Mouse (Mus musculus) fibroblast of lung, adult 2 months (primary cell): ENCODE results near the gene Elk4.

ENCODE experiments used
- DNase-seq: peaks from one replicate; pipeline ENCODE4 v3.0.0-alpha.2; 2011; ENCODE audit warnings: low read depth

Elk4 gene

DNA sequence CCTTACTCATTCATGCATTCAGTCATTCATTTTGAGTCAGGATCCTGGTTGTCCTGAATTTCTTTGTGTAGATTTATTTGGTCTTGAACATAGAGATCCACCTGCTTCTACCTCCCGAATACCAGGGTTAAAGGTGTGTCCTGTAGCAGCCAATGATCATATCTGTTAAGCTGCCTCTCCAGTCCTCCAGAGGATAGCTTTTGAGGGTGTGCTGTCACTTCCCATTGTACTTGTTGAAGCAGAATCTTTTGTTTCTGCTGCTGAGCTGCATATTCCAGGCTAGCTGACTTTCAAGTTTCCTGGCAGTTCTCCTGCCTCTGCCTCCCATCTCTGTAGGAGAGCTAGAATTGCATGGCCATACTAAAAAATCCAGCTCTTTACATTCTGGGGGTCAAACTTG is 9.3 kb downstream of the Elk4 start:
- DNase-seq = no peak

DNA sequence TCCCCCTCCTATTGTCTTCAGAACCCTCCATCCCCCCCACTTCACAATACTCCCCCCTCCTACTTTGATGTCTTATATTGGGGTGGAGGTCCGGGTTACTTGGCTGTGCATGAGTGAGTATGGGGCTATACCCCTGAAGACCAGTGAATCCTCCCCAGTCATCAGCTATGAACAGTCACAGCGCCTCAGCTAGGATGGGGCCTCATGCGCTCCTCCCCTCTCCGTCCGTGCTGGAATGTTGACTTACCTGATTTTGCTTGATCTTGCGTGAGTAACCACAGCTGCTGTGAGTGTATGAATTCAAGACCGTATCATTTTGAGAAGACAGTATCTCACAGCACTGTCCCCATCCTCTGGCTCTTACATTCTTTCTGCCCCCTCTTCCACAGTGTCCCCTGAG is 12.5 kb downstream of the Elk4 start:
- no peak for DNase-seq

DNA sequence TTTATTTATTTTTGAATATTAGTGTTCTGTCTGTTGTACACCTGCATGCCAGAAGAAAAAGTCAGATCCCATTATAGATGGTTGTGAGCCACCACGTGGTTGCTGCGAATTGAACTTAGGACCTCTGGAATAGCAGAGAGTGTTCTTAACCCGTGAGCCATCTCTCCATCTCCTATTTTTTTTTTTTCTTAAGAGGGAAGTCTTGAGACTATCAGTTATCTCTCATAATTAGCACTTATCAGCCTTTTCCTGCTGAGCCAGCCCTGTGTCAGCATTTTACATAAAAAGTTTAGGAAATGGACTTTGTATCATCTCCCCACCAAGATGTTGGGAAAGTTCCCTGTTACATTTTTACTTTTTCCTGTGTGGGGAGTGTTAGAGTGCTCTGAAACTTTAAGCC is 14.7 kb downstream of the Elk4 start:
- no peak for DNase-seq

DNA sequence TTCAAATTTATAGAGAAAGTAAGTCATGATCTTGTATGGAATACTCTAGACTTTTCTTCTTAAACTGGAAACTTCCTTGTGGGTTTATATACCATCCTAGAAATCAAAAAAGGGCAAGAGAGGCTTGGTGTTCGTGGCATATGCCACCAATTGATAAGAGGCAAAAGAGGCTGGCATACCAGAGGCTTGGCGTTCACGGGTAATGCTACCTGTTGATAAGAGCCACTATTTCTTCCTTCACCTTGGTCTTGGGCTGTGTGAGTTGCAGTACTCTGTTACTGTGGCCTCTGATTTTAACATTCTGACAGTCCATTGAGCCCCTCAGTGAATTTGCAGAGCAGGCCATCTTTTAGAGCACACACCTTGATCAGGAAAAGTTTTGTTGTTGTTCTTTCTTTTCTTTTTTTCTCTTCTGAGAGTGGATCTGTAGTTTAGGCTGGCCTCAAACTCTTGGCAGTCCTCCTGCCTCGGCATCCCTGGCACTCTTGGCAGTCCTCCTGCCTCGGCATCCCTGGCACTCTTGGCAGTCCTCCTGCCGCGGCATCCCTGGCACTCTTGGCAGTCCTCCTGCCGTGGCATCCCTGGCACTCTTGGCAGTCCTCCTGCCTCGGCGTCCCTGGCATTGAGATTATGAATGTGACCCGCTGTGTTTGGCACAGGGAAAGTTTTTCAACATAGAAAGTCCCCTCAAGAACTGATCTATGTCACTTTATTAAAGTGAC is 19.7 kb downstream of the Elk4 start:
- no peak for DNase-seq

DNA sequence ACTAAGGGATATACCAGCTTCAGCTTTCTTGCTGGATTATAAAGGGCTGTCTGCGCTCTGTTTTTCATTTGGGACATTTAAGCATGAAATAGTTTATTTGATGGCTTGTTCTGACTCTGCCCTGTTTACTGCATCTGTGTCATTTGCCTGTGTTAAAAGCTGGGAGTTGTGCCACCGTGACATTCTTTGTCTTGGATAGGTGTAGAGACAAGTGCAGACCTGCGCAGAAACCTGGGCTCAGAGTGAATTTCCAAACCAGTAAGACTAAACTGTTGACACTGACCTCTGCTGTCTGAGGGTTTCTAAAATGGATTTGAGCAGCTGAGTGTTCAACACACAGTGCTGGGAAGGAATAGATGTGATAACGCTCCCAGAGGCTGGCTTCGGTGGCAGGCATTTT is 20.6 kb downstream of the Elk4 start:
- DNase-seq = no peak

DNA sequence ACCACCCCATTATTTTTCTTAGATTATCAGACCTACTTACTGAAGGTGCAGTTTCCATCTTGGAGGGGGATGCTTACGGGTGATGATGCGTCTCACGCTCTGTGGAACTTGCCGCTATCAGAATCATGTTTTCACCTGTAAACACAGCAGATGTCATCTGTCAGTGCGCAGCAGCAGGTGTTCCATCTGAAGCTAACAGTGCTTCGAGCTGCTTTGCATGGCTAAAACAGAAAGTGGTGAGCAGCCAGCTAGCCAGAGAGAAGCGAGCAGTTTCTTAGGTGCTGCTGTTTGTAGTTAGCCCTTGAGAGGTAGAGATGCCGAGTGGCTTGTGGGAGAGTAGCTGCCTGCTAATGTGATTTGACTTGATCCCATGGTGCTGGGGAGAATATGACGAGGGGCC is 21.0 kb downstream of the Elk4 start:
- DNase-seq = no peak

DNA sequence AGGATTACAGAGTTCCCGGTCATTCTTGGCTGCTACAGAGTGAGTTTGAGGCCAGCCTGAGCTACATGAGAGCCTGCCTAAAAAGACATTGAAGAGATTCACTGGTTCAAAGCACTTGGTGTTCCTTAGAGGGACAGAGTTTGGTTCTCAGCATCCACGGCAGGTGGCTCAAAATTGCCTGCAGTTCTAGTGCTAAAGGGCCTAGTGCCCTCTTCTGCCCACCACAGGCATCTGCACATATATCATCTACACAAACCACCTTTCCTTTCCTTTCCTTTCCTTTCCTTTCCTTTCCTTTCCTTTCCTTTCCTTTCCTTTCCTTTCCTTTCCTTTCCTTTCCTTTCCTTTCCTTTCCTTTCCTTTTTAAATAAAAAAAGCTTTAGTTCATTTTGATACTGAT is 23.2 kb downstream of the Elk4 start:
- no peak for DNase-seq

DNA sequence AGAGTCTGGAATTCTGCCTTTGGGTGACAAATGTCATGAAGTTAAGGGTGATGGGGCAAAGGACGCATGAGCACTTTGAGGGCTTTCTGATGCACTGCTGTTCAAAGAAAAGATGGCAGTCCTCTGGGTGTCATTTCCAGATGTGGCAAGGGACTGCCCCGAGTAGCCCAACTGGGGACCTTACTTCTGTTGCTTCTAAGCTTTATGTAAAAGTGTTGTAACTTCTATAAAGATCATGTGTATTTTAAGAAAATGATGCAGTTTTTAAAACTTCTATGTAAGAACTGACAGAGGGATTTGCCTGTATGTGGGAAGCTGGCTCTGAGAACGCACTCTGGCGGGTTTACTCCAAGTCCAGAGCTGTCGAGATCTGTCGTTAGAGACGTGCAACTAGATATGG is 24.8 kb downstream of the Elk4 start:
- no peak for DNase-seq

DNA sequence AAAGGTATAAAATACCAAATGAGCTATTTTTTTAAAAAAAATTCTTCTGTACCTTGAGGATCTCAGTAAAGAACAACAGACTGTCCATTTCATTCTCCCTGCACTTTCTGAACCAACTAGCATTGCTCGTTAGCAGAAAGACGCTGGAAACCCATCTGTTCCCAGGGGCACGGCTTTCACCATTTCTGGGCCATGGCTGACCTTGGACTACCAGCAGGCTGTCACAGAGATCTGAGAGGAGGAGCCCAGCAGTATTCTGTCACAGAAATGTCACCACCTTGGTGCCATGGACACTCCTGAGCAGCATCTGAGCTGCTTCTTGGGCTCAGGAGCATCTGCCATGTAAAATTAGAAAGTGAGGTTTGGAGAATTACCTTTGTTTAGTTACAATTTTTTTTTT is 30.3 kb downstream of the Elk4 start:
- no peak for DNase-seq

DNA sequence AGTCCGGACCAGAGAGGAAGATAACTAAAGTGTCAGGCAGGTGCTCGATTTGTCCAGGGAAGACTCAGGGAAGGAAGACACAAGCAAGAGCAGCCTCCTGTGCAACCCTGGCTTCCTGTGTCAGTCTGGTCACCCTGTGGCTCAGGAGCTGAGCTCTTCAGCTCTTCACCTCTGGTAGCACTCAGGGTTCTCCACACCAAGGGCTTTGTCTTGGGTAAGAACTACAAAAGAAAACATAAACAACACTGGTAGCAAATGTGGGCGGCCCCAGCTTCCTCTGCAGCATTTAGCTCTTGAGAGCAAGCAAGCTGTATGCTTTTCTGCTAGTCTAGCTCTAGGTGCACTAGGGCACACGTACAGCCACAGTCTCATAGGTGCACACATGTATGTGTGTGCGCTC is 31.3 kb downstream of the Elk4 start:
- DNase-seq = no peak

DNA sequence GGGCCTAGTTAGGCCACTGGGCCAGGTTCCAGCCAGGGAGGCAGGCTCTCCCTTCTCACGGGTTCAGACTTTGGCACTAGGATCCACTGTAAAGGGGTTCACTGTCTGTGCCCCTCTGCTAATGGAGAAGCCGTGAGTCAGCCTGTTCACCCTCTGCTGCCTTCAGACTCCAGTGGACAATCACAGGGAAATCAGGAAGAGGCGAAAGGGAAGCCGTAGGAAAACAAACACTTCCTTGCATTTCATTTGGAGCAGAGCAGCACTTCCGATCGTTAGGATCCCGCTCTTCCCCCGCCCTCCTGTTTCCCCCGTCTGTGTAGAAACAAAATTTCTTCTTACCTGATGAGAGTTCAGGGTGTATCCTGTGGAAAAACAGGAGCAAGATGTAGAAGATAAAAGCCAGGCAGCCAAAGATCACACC is 32.8 kb downstream of the Elk4 start:
- DNase-seq = no peak

DNA sequence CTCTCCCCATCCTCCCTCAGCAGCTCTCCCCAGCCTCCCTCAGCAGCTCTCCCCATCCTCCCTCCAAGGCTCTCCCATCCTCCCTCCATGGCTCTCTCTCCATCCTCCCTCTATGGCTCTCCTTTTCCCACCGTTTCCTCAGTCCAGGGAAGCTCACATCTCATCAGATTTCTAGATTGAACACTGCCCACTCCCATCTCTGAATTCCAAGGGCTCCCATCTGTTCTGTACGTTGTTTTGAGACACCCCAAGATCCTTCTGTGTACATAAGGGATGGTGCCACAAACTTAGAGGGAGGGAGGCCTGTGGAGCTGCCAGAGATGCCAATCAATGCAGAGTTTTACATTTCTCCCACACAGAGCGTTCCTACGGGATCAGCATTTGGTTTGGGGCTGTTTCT is 36.4 kb downstream of the Elk4 start:
- no peak for DNase-seq

DNA sequence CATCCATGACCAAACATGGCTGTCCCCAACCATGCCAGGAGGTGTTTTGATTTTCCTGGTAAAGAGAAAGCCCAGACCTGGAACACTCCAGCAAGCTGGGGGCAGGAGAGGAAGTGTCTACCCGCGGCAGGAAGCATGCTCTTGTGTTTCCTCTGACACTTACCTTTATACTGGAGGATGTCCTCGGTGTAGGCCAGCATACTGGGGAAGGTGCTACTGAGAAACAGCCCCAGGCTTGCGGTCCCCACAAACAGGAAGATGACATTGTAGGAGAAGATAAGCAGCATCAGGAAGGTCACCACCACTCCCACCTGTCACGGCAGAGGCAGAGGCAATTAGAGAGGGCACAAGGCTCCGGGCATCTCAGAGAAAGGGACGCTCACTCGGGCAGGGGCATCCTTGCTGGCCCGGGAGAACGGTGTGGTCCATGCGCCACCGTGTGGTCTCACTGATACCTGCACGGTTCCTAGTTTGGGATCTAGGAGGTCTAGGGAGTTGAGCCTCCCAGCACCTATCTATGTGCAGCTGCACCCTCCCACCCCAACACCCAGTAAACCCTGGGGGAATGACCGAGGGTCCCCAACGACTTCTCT is 38.8 kb downstream of the Elk4 start:
- no peak for DNase-seq

DNA sequence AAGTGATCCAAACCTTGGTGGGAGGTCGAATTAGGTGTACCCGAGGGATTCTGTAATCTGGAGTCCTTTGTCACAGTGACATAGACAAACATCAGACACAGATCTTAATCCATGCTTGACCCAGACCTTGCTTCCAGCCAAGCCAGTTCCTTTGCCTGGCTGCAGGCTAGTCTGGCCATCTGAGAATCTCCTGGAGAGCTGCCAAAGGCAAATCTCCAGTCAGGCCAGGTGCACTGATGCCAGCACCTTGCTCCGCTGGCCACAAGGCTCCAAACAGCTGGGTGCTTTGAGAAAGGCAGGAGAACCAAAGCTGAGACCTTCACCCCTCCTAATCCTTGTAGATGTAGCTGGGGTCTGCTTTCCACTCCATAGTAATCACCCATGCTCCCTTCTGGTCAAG is 44.3 kb downstream of the Elk4 start:
- no peak for DNase-seq

DNA sequence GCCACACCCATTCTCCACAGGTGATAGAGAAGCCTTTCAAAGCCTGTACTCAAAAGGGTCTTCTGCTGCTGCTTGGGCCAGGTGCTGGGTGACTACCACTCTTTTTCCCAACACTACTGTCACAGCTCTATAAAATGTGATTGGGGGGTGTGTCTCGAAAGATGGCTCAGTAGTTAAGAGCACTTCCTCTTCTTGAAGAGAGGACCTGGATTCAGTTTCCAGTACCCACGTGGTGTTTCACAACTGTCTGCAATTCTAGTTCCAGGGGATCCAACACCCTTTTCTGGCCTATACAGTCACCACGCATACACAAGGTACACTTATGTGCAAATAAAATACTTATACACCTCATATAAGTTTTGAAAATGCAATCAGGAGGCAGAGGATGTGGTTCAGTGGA is 47.0 kb downstream of the Elk4 start:
- DNase-seq = no peak

DNA sequence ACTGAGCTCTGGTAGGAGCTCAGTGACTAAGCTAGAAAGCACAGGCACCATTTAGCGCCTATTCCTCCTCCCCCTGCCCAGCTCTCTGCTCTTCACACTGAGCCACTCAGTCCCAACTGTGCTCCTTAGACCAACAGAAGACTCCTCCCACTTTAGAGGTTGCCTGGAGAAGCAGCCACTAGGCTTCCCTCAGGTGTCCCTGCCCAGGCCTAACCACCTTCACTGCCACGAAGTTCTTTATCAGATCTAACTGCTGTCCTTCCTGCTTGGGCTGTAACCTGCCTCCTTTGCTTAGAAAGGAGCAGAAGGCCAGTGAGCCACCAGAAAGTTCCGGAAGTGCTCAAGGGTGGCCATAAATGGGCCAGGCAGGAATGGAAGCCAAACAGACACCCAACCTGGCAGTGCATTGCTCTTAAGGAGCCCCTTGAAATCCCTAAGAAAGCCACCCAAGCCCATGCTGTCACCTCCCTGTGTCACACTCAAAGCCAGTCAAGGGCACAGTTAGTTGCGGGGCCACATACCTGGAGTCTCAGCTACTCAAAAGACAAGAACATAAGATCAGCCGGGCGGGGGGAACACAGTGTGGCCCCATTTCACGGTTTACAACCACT is 47.8 kb downstream of the Elk4 start:
- DNase-seq = no peak

DNA sequence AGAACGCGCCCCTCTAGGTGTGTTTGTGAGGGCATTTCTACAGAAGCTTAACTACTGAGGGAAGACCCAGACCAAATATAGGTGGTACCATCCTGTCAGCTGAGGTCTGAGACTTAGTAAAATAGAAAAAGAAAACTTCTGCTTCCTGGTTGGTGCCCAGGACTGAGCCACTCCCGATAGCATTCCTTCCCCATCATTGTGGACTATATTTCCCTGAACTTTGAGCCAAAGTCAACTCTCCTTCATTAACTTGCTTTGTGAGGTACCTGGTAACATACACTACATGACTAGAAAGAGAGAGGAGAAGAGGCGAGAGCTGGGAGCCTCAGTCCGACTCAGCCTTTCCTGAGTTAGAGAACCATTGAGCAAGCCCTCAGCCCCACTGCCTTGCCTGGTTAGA is 51.2 kb downstream of the Elk4 start:
- no peak for DNase-seq

DNA sequence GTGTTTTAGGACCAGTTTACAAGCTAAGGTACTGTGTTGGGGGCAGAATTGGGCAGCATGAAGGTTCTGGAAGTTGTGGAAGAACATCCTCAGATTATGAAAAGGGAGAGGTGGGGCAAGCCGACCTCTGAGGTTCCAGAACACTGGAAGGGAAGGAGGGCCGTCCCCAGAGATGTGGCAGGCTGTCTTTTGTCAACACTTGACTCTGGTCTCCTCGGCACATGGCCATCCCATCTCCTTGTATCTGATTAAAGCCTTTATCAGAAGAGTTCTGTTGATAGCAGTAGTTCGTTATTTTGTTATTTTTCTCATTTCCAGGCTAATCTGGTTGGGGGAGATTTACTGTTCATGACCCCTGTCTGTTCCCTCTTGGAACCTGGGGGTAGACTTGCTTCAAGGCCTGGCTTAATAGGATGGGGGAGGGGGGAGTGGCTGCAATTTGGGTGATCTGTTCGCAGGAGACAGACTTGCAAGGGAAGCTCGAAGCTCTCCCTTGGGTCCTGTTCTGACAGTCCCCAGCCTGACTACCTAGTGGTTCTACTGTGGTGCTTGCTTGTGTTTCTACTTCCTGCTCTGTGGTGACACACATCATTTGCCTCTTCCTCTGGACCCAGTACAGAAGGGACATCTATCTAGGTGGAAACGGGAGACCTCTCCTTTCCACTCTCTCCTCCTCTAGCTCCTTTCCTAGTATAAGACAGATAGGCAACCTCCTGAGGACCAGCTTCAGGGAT is 52.8 kb downstream of the Elk4 start:
- no peak for DNase-seq

DNA sequence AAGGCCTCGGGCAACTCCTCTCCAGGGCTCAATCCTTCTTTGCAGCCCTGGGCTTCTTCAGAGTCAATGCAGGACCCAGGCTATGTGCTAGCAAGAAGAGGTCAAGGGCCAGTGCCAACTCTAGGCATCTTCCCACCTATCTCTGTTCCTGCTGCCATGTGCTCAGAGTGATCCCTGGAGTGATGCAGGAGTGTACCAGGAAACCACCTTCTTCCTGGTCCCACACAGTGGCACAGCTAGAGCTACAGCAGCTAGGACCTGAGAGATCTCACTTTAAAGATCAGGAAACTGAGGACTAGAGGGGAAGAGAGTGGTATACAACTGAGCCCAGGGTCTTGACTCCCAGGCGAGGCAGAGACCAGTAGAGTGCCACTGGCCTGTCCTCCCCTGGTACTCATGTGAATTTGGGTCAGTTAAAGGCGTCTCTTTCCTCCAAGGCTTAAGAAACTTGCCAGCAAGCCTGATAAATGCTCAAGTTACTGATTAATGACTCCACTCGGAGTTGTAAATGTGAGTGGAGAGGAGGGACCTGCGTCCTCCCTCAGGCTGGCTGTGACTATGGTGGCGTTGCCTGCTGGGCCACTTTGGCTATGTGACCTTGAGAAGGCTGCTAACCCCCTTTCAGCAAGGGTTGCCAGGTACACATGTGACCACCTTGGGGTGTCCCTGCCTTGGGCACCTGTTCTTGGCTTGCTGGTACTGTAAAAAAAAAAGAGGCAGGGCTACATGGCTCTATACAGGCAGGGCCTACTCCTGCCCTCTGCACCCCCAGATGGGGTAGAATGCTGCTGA is 54.5 kb downstream of the Elk4 start:
- DNase-seq = no peak

DNA sequence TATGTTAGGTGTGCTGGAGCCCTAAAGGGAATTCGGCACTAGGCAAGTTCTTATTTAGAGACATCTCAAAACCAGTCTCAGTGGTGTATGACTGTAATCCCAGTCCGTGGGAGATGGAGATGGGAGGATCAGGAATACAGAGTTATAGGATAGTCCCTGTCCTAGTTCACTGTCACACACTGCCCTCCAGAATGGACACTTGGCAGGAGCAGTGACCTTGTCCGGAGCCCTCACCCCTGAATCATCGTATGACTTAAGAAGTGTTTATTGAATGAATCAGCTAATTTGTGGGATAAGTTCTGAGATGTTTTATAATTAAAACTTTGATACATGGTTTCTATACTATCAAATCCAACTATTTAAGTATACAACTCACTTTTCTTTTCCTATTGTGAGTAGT is 55.7 kb downstream of the Elk4 start:
- no peak for DNase-seq

DNA sequence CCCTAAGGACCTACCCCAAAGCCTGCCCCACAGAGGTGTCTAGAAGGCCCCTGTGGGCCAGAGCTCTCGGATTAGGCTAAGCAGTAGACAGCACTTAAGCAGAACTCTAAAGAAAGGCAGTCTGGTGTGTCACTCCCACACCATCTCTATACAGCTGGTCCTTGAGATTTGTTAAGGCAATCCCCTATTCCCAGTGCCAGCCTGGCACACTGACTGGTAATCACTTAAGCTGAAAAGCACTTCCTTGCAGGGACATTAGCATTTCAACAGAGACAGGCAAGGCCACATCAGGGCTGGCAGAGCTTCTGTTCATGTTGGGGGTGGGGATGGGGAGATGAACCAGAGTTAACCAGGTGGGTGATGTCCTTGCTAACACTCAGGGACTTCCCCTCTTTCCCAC is 57.6 kb downstream of the Elk4 start:
- DNase-seq = no peak

DNA sequence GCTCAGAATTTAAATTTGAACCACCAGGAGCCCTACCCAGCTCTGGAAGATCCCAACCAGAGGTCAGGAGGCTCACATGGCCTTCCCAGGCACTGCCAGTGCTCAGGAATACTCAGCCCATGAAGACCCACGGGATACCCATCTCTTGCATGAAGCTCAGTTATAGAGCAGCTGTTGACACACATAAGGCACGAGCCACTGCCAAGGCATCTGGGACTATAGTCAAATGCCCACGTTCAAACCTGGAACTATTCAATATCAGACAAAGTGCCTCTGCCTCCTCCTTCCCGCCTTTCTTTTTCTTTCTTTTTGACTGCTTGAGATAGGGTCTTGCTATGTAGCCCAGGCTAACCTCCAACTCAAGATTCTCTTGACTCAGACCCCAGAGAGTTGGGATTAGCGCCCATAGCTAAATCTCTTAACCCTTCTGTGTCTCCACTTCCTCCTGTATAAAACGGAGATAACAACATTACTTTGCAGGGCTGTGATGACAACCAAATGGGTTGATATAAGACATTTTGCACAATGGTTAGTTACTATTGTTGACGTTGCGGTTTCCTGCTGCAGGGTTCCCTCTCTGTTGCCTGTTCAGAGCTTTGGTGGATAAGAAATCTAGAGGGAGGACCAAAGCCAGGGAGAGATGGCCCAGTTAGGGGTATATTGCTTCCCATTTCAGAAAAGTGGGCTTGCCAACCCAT is 58.2 kb downstream of the Elk4 start:
- DNase-seq = no peak
